11 mouse cellular contexts compared by ENCODE assay signal in genomic region chr2:138362474-138362873, GRCm38 (mm10).
DNase-seq lines count a peak whose midpoint lies in the region; ATAC-seq lines count a peak whose summit lies in the region.
"Had no signal": no experiment of that assay in that cellular context is flagged by ENCODE, and none has a peak within 500 bp of the region (broad histone marks: within the 10 kb centered on the region; RNA-seq: fewer than 3 reads in every experiment).

No protein-coding gene starts in this region.

- no peaks in the 10 kb centered on the region for H3K4me1 ChIP-seq in neural tube, embryonic 11.5 days (ENCODE audit: control insufficient read depth, insufficient read depth, low read length)
- H3K4me1 ChIP-seq in neural tube, embryonic 15.5 days = no peaks in the 10 kb centered on the region
- no peaks in the 10 kb centered on the region for H3K4me1 ChIP-seq in embryonic facial prominence, embryonic 13.5 days
- H3K4me1 ChIP-seq in limb, embryonic 15.5 days = no peaks in the 10 kb centered on the region
- H3K4me1 ChIP-seq: stomach, embryonic 15.5 days had no signal

- no peaks in the 10 kb centered on the region for H3K9me3 ChIP-seq in neural tube, embryonic 11.5 days (ENCODE audit: control insufficient read depth, low read length)
- H3K9me3 ChIP-seq in neural tube, embryonic 15.5 days (replicated peaks) = no peaks in the 10 kb centered on the region
- H3K9me3 ChIP-seq in embryonic facial prominence, embryonic 13.5 days = no peaks in the 10 kb centered on the region
- H3K9me3 ChIP-seq in limb, embryonic 15.5 days = no peaks in the 10 kb centered on the region
- H3K9me3 ChIP-seq: stomach, embryonic 15.5 days had no signal

- H3K27ac ChIP-seq in neural tube, embryonic 11.5 days (ENCODE audit: low read depth, low read length) = no peak overlapping the region
- H3K27ac ChIP-seq in neural tube, embryonic 15.5 days (replicated peaks) = no peak overlapping the region
- peak overlapping the region; percentile 72 for H3K27ac ChIP-seq in embryonic facial prominence, embryonic 13.5 days
- peak overlapping the region; percentile 58; the same call in 1 of the 2 replicates for H3K27ac ChIP-seq in limb, embryonic 15.5 days
- H3K27ac ChIP-seq: stomach, embryonic 15.5 days had no signal

- WGBS in neural tube, embryonic 11.5 days = 68% methylated on average over 5 of the region's 5 CpGs
- 61% methylated on average over 5 of the region's 5 CpGs for WGBS in neural tube, embryonic 15.5 days
- 20% methylated on average over 5 of the region's 5 CpGs for WGBS in embryonic facial prominence, embryonic 13.5 days
- 63% methylated on average over 5 of the region's 5 CpGs for WGBS in limb, embryonic 15.5 days

- no peak overlapping the region for H3K4me3 ChIP-seq in neural tube, embryonic 11.5 days (ENCODE audit: low read depth, low read length)
- H3K4me3 ChIP-seq in neural tube, embryonic 15.5 days (replicated peaks) = no peak overlapping the region
- H3K4me3 ChIP-seq in embryonic facial prominence, embryonic 13.5 days = no peak overlapping the region
- H3K4me3 ChIP-seq in limb, embryonic 15.5 days = no peak overlapping the region
- H3K4me3 ChIP-seq: stomach, embryonic 15.5 days had no signal

- no peak overlapping the region for H3K9ac ChIP-seq in neural tube, embryonic 11.5 days (ENCODE audit: low read length)
- no peak overlapping the region for H3K9ac ChIP-seq in neural tube, embryonic 15.5 days (replicated peaks)
- H3K9ac ChIP-seq in embryonic facial prominence, embryonic 13.5 days = no peak overlapping the region
- no peak overlapping the region for H3K9ac ChIP-seq in limb, embryonic 15.5 days
- H3K9ac ChIP-seq: liver, postnatal 0 days; stomach, embryonic 15.5 days had no signal

- no peaks in the 10 kb centered on the region for H3K27me3 ChIP-seq in neural tube, embryonic 11.5 days (ENCODE audit: control insufficient read depth, insufficient read depth, low read length)
- no peaks in the 10 kb centered on the region for H3K27me3 ChIP-seq in neural tube, embryonic 15.5 days (replicated peaks)
- no peaks in the 10 kb centered on the region for H3K27me3 ChIP-seq in embryonic facial prominence, embryonic 13.5 days
- H3K27me3 ChIP-seq in limb, embryonic 15.5 days = no peaks in the 10 kb centered on the region
- H3K27me3 ChIP-seq: stomach, embryonic 15.5 days had no signal

- DNase-seq in neural tube, embryonic 11.5 days (ENCODE audit: low spot score) = peak; percentile 10
- no peak for DNase-seq in adrenal gland, postnatal 25 days
- no peak for DNase-seq in cerebellum, postnatal 36 days
- no peak for DNase-seq in urinary bladder, postnatal 36 days (ENCODE audit: low spot score in 2 of 2)
- DNase-seq: gastrocnemius, postnatal 36 days; liver, postnatal 0 days had no signal

- no peaks in the 10 kb centered on the region for H3K36me3 ChIP-seq in neural tube, embryonic 11.5 days (ENCODE audit: control insufficient read depth, insufficient read depth, low read length)
- H3K36me3 ChIP-seq in neural tube, embryonic 15.5 days = no peaks in the 10 kb centered on the region
- no peaks in the 10 kb centered on the region for H3K36me3 ChIP-seq in embryonic facial prominence, embryonic 13.5 days
- no peaks in the 10 kb centered on the region for H3K36me3 ChIP-seq in limb, embryonic 15.5 days
- H3K36me3 ChIP-seq: stomach, embryonic 15.5 days had no signal

- no peak for ATAC-seq in neural tube, embryonic 11.5 days (ENCODE audit: insufficient read depth, low FRiP score, low TSS enrichment)
- no peak for ATAC-seq in neural tube, embryonic 15.5 days (ENCODE audit: low FRiP score)
- 0 out of 2 replicates have a peak, but pooled peaks have one; percentile 56 for ATAC-seq in embryonic facial prominence, embryonic 13.5 days (ENCODE audit: insufficient number of reproducible peaks, insufficient read depth, low FRiP score, low TSS enrichment, low read depth)
- ATAC-seq in limb, embryonic 15.5 days (ENCODE audit: insufficient number of reproducible peaks, low FRiP score, low TSS enrichment, low read depth) = 0 out of 2 replicates have a peak, but pooled peaks have one; percentile 55
- ATAC-seq: intestine, postnatal 0 days; liver, postnatal 0 days had no signal

- H3K4me2 ChIP-seq in neural tube, embryonic 11.5 days (ENCODE audit: low read depth) = no peak overlapping the region
- no peak overlapping the region for H3K4me2 ChIP-seq in neural tube, embryonic 15.5 days
- H3K4me2 ChIP-seq in embryonic facial prominence, embryonic 13.5 days = no peak overlapping the region
- H3K4me2 ChIP-seq in limb, embryonic 15.5 days = no peak overlapping the region
- H3K4me2 ChIP-seq: stomach, embryonic 15.5 days had no signal

Comparison
In these comparisons a context has a peak if more than half of its experiments do, and no peak if none do; other contexts are left out.
1. ATAC-seq: peak in embryonic facial prominence, embryonic 13.5 days (single experiment) and limb, embryonic 15.5 days (single experiment); none in neural tube, embryonic 11.5 days (single experiment) and neural tube, embryonic 15.5 days (single experiment).
2. H3K27ac ChIP-seq: peak in embryonic facial prominence, embryonic 13.5 days (single experiment) and limb, embryonic 15.5 days (single experiment); none in neural tube, embryonic 11.5 days (single experiment) and neural tube, embryonic 15.5 days (single experiment).